Mouse (Mus musculus) neural tube, embryonic 15.5 days (tissue): ENCODE results near the gene Plk4. TPM values are rescaled to one million over a fixed set of nuclear protein-coding genes. Genes with fewer than 3 reads are reported as not detected.
A peak's percentile ranks its signal among the peaks of the same experiment; 100 is the strongest.
"Not testable (repeated sequence)": the region's sequence is repeated elsewhere in the genome, so short reads cannot be mapped to it uniquely, and the experiment has no call there.

ENCODE experiments used
- ATAC-seq: fragments of 200-750 bp; cut with Nextera tagmentation; 2 replicates; pipeline ENCODE4 v1.8.0; 2017; ENCODE audit warnings: mild to moderate bottlenecking, moderate TSS enrichment, moderate library complexity; ENCODE audit not compliant: low FRiP score
- H3K27ac ChIP-seq: fragments of 300-500 bp; sonication (generic); replicated peaks from 2 replicates; pipeline ENCODE4 v1.5.1; 2015; ENCODE audit warnings: mild to moderate bottlenecking, inconsistent platforms
- H3K27me3 ChIP-seq: fragments of 300-500 bp; sonication (generic); replicated peaks from 2 replicates; pipeline ENCODE4 v1.6.1; 2015; ENCODE audit warnings: inconsistent platforms
- H3K36me3 ChIP-seq: fragments of 300-500 bp; sonication (generic); 2 replicates; pipeline ENCODE4 v1.6.1; 2015; ENCODE audit warnings: inconsistent platforms
- H3K4me1 ChIP-seq: fragments of 300-500 bp; sonication (generic); 2 replicates; pipeline ENCODE4 v1.6.1; 2015; ENCODE audit warnings: inconsistent platforms
- H3K4me2 ChIP-seq: fragments of 300-500 bp; sonication (generic); 2 replicates; pipeline ENCODE4 v1.6.1; 2015; ENCODE audit warnings: inconsistent platforms, mild to moderate bottlenecking, moderate library complexity
- H3K4me3 ChIP-seq: fragments of 300-500 bp; sonication (generic); replicated peaks from 2 replicates; pipeline ENCODE4 v1.5.1; 2015; ENCODE audit warnings: mild to moderate bottlenecking, inconsistent platforms
- H3K9ac ChIP-seq: fragments of 300-500 bp; sonication (generic); replicated peaks from 2 replicates; pipeline ENCODE4 v1.6.1; 2015; ENCODE audit warnings: mild to moderate bottlenecking, inconsistent platforms
- H3K9me3 ChIP-seq: fragments of 300-500 bp; sonication (generic); replicated peaks from 2 replicates; pipeline ENCODE4 v1.6.1; 2016; ENCODE audit warnings: inconsistent platforms
- WGBS: fragments of 180-500 bp; shearing (Covaris S2); methylation state at CpG from one replicate; pipeline ENCODE4 v1.1.7; 2015; ENCODE audit warnings: mixed read lengths; 5-methylcytosine and 5-hydroxymethylcytosine counted together
- polyA plus RNA-seq: library from polyadenylated mRNA; unstranded; fragments of >200 nt; fragmentation: Nextera tagmentation; extraction: Ambion mirVana; gene quantifications from 2 replicates; pipeline ENCODE4 v1.2.1, GENCODE M21; 2015

Gene Plk4
- polyA plus RNA-seq, result 13.2 and 19.5 TPM in 2 replicates

- Histone ChIP-seq H3K9me3 (no peaks in the 10 kb centered on the region), H3K27ac (peak within 1 kb of the TSS; percentile 60), H3K4me2 (peak within 1 kb of the TSS; percentile 99), H3K27me3 (no peaks in the 10 kb centered on the region), H3K9ac (peak within 1 kb of the TSS; percentile 70), H3K36me3 (no peaks in the 10 kb centered on the region), H3K4me1 (peaks cover 11% of the 10 kb centered on the region), H3K4me3 (peak within 1 kb of the TSS; percentile 90)
- ATAC-seq, result peak; percentile 97
- WGBS, result 2% methylated on average over 66 of the region's 66 CpGs
Measured at GRCm38 (mm10) chr3:40799530-40800372, at the start of gene Plk4. Gene Plk4, plus strand, starts transcription at chr3:40800019.

- Histone ChIP-seq H3K4me2 (no peak overlapping the region), H3K36me3 (peaks cover 53% of the 10 kb centered on the region), H3K9me3 (no peaks in the 10 kb centered on the region), H3K27me3 (no peaks in the 10 kb centered on the region), H3K27ac (no peak overlapping the region), H3K4me3 (no peak overlapping the region), H3K9ac (no peak overlapping the region), H3K4me1 (no peaks in the 10 kb centered on the region)
- 94% methylated on average over 3 of the region's 3 CpGs for WGBS
- no peak for ATAC-seq
Measured at GRCm38 (mm10) chr3:40760746-40761145, 39.1 kb upstream of the Plk4 start.

GRCm38 (mm10) chr3:40761312-40761711 lies 38.5 kb upstream of the Plk4 start:
- ATAC-seq, result no peak

GRCm38 (mm10) chr3:40793783-40794182 lies 6.0 kb upstream of the Plk4 start:
- peaks cover 13% of the 10 kb centered on the region for H3K36me3 ChIP-seq
- 93% methylated on average over 2 of the region's 2 CpGs for WGBS

More at GRCm38 (mm10) chr3:40761312-40761711, 38.5 kb upstream of the Plk4 start:
- no peak overlapping the region for H3K4me3 ChIP-seq
- no peak overlapping the region for H3K4me2 ChIP-seq
- H3K27me3 ChIP-seq, result no peaks in the 10 kb centered on the region
- WGBS, result 94% methylated on average over 2 of the region's 2 CpGs
- no peaks in the 10 kb centered on the region for H3K9me3 ChIP-seq
- no peak overlapping the region for H3K9ac ChIP-seq
- no peak overlapping the region for H3K27ac ChIP-seq
- H3K36me3 ChIP-seq, result peaks cover 50% of the 10 kb centered on the region
- H3K4me1 ChIP-seq, result no peaks in the 10 kb centered on the region

GRCm38 (mm10) chr3:40798054-40798453 lies 1.8 kb upstream of the Plk4 start:
- no peak for ATAC-seq
- H3K9ac ChIP-seq, result no peak overlapping the region
- no peak overlapping the region for H3K4me3 ChIP-seq
- no peak overlapping the region for H3K4me2 ChIP-seq
- peaks cover 11% of the 10 kb centered on the region for H3K4me1 ChIP-seq
- 86% methylated on average over 1 of the region's 1 CpGs for WGBS
- H3K27ac ChIP-seq, result no peak overlapping the region
- H3K27me3 ChIP-seq, result no peaks in the 10 kb centered on the region
- H3K9me3 ChIP-seq, result no peaks in the 10 kb centered on the region
- H3K36me3 ChIP-seq, result 0 out of 2 replicates have a peak, but pooled peaks cover 2% of the 10 kb centered on the region

More at GRCm38 (mm10) chr3:40793783-40794182, 6.0 kb upstream of the Plk4 start:
- H3K4me1 ChIP-seq, result no peaks in the 10 kb centered on the region
- H3K9ac ChIP-seq, result no peak overlapping the region
- H3K4me2 ChIP-seq, result no peak overlapping the region
- no peak overlapping the region for H3K4me3 ChIP-seq
- no peak for ATAC-seq
- no peak overlapping the region for H3K27ac ChIP-seq
- H3K9me3 ChIP-seq, result no peaks in the 10 kb centered on the region
- H3K27me3 ChIP-seq, result no peaks in the 10 kb centered on the region

GRCm38 (mm10) chr3:40798500-40798899 lies 1.3 kb upstream of the Plk4 start:
- Histone ChIP-seq H3K27ac (no peak overlapping the region), H3K4me3 (no peak overlapping the region), H3K9ac (no peak overlapping the region), H3K4me1 (peaks cover 11% of the 10 kb centered on the region), H3K36me3 (no peaks in the 10 kb centered on the region), H3K27me3 (no peaks in the 10 kb centered on the region), H3K9me3 (no peaks in the 10 kb centered on the region), H3K4me2 (no peak overlapping the region)
- no peak for ATAC-seq
- 38% methylated on average over 7 of the region's 7 CpGs for WGBS

GRCm38 (mm10) chr3:40800373-40800823 lies 579 bp downstream of the Plk4 start:
- Histone ChIP-seq H3K9me3 (no peaks in the 10 kb centered on the region), H3K4me2 (peak overlapping the region; percentile 99), H3K9ac (peak overlapping the region; percentile 70), H3K4me3 (peak overlapping the region; percentile 90), H3K27me3 (no peaks in the 10 kb centered on the region), H3K36me3 (peaks cover 6% of the 10 kb centered on the region; the same call in 1 of the 2 replicates), H3K4me1 (peaks cover 11% of the 10 kb centered on the region), H3K27ac (peak overlapping the region; percentile 60)
- 0% methylated on average over 28 of the region's 37 CpGs for WGBS
- ATAC-seq, result peak; percentile 83

GRCm38 (mm10) chr3:40806871-40807270 lies 7.1 kb downstream of the Plk4 start:
- ATAC-seq, result no peak
- WGBS, result 72% methylated on average over 2 of the region's 2 CpGs
- Histone ChIP-seq H3K27ac (no peak overlapping the region), H3K36me3 (peaks cover 27% of the 10 kb centered on the region), H3K4me2 (no peak overlapping the region), H3K9me3 (no peaks in the 10 kb centered on the region), H3K27me3 (no peaks in the 10 kb centered on the region), H3K9ac (no peak overlapping the region), H3K4me3 (no peak overlapping the region), H3K4me1 (no peaks in the 10 kb centered on the region)

- Histone ChIP-seq H3K4me1 (no peaks in the 10 kb centered on the region), H3K4me2 (no peak overlapping the region), H3K36me3 (peaks cover 38% of the 10 kb centered on the region), H3K27me3 (no peaks in the 10 kb centered on the region), H3K9ac (no peak overlapping the region), H3K27ac (no peak overlapping the region), H3K9me3 (no peaks in the 10 kb centered on the region), H3K4me3 (no peak overlapping the region)
- WGBS, result 90% methylated on average over 10 of the region's 10 CpGs
- no peak for ATAC-seq
Measured at GRCm38 (mm10) chr3:40808686-40809085, 8.9 kb downstream of the Plk4 start.

- Histone ChIP-seq H3K9ac (no peak overlapping the region), H3K4me2 (no peak overlapping the region), H3K27ac (no peak overlapping the region), H3K4me1 (no peaks in the 10 kb centered on the region), H3K27me3 (no peaks in the 10 kb centered on the region), H3K9me3 (no peaks in the 10 kb centered on the region), H3K36me3 (peaks cover 40% of the 10 kb centered on the region), H3K4me3 (no peak overlapping the region)
- 54% methylated on average over 2 of the region's 2 CpGs for WGBS
- no peak for ATAC-seq
Measured at GRCm38 (mm10) chr3:40809894-40810293, 10.1 kb downstream of the Plk4 start.

GRCm38 (mm10) chr3:40813275-40813674 lies 13.5 kb downstream of the Plk4 start:
- H3K36me3 ChIP-seq, result peaks cover 40% of the 10 kb centered on the region
- WGBS, result 95% methylated on average over 2 of the region's 2 CpGs

GRCm38 (mm10) chr3:40845521-40845920 lies 45.7 kb downstream of the Plk4 start:
- H3K36me3 ChIP-seq, ATAC-seq, H3K4me1 ChIP-seq, H3K9me3 ChIP-seq, H3K9ac ChIP-seq, H3K27me3 ChIP-seq, H3K27ac ChIP-seq: not testable (repeated sequence)
- WGBS, result 80% methylated on average over 5 of the region's 6 CpGs
- peak overlapping the region; percentile 52 for H3K4me3 ChIP-seq
- peak overlapping the region; percentile 58 for H3K4me2 ChIP-seq

More at GRCm38 (mm10) chr3:40813275-40813674, 13.5 kb downstream of the Plk4 start:
- Histone ChIP-seq H3K4me2 (no peak overlapping the region), H3K27ac (no peak overlapping the region), H3K4me3 (no peak overlapping the region), H3K9me3 (no peaks in the 10 kb centered on the region), H3K9ac (no peak overlapping the region), H3K27me3 (no peaks in the 10 kb centered on the region), H3K4me1 (no peaks in the 10 kb centered on the region)
- ATAC-seq, result no peak
